ENCODE assay signal across 8 mouse cellular contexts in genomic region chr5:107687592-107688498, GRCm38 (mm10). TPM values are rescaled to one million over a fixed set of nuclear protein-coding genes. Genes with fewer than 3 reads are reported as not detected.
DNase-seq lines count a peak whose midpoint lies in the region; ATAC-seq and TF ChIP-seq lines count a peak whose summit lies in the region.

No protein-coding gene starts in this region.

- no peaks in the 10 kb centered on the region for H3K79me2 ChIP-seq in MEL (ENCODE audit: control insufficient read depth, insufficient read depth, low read length, poor library complexity)

- DNase-seq in MEL (ENCODE audit: low read depth, low spot score) = peak; percentile 84
- DNase-seq in cerebellum, adult 11-12 months = peak; percentile 28
- DNase-seq in heart, postnatal 14 days = peak; percentile 50 to 64
- peak; percentile 22 to 68 for DNase-seq in layer of hippocampus, adult 18-20 months (ENCODE audit: low spot score in 2 of 2)
- peak; percentile 68 for DNase-seq in lung, adult 2 months
- DNase-seq in testis, postnatal 14 days (ENCODE audit: low spot score) = peak; percentile 82

- H3K9ac ChIP-seq in MEL (ENCODE audit: control insufficient read depth, low read depth, low read length, poor library complexity, severe bottlenecking) = peak overlapping the region; percentile 15; the same call in 1 of the 2 replicates
- H3K9ac ChIP-seq in forebrain, embryonic 15.5 days (replicated peaks) = peak overlapping the region; percentile 48

- peaks cover 0 to 4% of the 10 kb centered on the region in 2 experiments; a peak in 3 of 4 replicates for H3K4me1 ChIP-seq in MEL (ENCODE audit: control insufficient read depth in 1 of 2, insufficient read depth in 2 of 2, low read length in 2 of 2)
- peaks cover 9% of the 10 kb centered on the region; the same call in 1 of the 2 replicates for H3K4me1 ChIP-seq in forebrain, embryonic 15.5 days
- peaks cover 6% of the 10 kb centered on the region for H3K4me1 ChIP-seq in lung, adult 2 months (ENCODE audit: control insufficient read depth, insufficient read depth, low read length)

- peak overlapping the region; percentile 55 to 64 for H3K4me3 ChIP-seq in MEL (ENCODE audit: control insufficient read depth in 1 of 2, insufficient read depth in 1 of 2, low read depth in 2 of 2, low read length in 2 of 2)
- peak overlapping the region; percentile 51 for H3K4me3 ChIP-seq in forebrain, embryonic 15.5 days
- H3K4me3 ChIP-seq in lung, adult 2 months (replicated peaks; ENCODE audit: extremely low read depth, low read depth, low read length) = peak overlapping the region; percentile 55

- TF ChIP-seq RAD21 in MEL (IDR thresholded peaks at IDR 0.05; ENCODE audit: low read depth, low read length) = no peak

- TF ChIP-seq POLR2A in MEL (IDR thresholded peaks at IDR 0.05; ENCODE audit: control insufficient read depth in 1 of 2, insufficient read depth in 1 of 2, low read depth in 1 of 2, low read length in 2 of 2, poor library complexity in 1 of 2) = no peak
- no peak for TF ChIP-seq POLR2A in lung, adult 2 months (IDR thresholded peaks at IDR 0.05; ENCODE audit: borderline replicate concordance, extremely low read depth, low read depth, low read length)

- H3K9me3 ChIP-seq in MEL (replicated peaks; ENCODE audit: insufficient read depth, low read length) = no peaks in the 10 kb centered on the region
- no peaks in the 10 kb centered on the region for H3K9me3 ChIP-seq in forebrain, embryonic 15.5 days

- intact Hi-C loops in heart, postnatal 14 days (cut with DNase I) = no loop called here

- H3K36me3 ChIP-seq in MEL (ENCODE audit: control insufficient read depth in 1 of 2, insufficient read depth in 2 of 2, low read length in 2 of 2) = peaks cover 0 to 3% of the 10 kb centered on the region in 2 experiments; a peak in 1 of 4 replicates
- H3K36me3 ChIP-seq in forebrain, embryonic 15.5 days = no peaks in the 10 kb centered on the region

- TF ChIP-seq CTCF in MEL (IDR thresholded peaks at IDR 0.05 in 2 of 3, conservative IDR thresholded peaks at IDR 0.05 in 1 of 3; ENCODE audit: control insufficient read depth in 1 of 3, insufficient read depth in 1 of 3, low read depth in 2 of 3, low read length in 3 of 3, poor library complexity in 1 of 3, severe bottlenecking in 1 of 3) = no peak
- no peak for TF ChIP-seq CTCF in lung, adult 2 months (IDR thresholded peaks at IDR 0.05; ENCODE audit: insufficient read depth, low read length)

- TF ChIP-seq EP300 in MEL (IDR thresholded peaks at IDR 0.05; ENCODE audit: low read depth in 1 of 2, low read length in 2 of 2) = no peak

- peak overlapping the region; percentile 64 for H3K4me2 ChIP-seq in forebrain, embryonic 15.5 days (replicated peaks)

- WGBS in forebrain, embryonic 15.5 days = 17% methylated on average over 44 of the region's 46 CpGs
- WGBS in lung, adult 2 months = 7% methylated on average over 46 of the region's 46 CpGs

- no peak overlapping the region for H3K27ac ChIP-seq in MEL (ENCODE audit: control insufficient read depth, low read depth, low read length)
- peak overlapping the region; percentile 36; the same call in 1 of the 2 replicates for H3K27ac ChIP-seq in forebrain, embryonic 15.5 days (replicated peaks)

- peaks cover 0 to 2% of the 10 kb centered on the region in 2 experiments; a peak in 1 of 4 replicates for H3K27me3 ChIP-seq in MEL (ENCODE audit: control insufficient read depth in 1 of 2, insufficient read depth in 2 of 2, low read length in 2 of 2)
- H3K27me3 ChIP-seq in forebrain, embryonic 15.5 days = peaks cover 7% of the 10 kb centered on the region; the same call in 1 of the 2 replicates

- ATAC-seq in forebrain, embryonic 15.5 days (replicated peaks) = peak; percentile 96
- peak; percentile 96 for ATAC-seq in neutrophil, adult 5-6 weeks (ENCODE audit: extremely low read depth, insufficient number of reproducible peaks, low FRiP score, poor library complexity, severe bottlenecking)

TF ChIP-seq in MEL, 35 proteins besides CTCF, POLR2A, EP300 and RAD21:
- peak; percentile 50; the same call in 1 of the 2 replicates for TF ChIP-seq BHLHE40 (IDR thresholded peaks at IDR 0.05; ENCODE audit: borderline replicate concordance, low read depth, low read length)
- no peak; the same call in none of the 2 replicates for TF ChIP-seq ZC3H11A (IDR thresholded peaks at IDR 0.05; ENCODE audit: low read depth, low read length)
- peak; percentile 33; the same call in 1 of the 2 replicates for TF ChIP-seq ETS1 (IDR thresholded peaks at IDR 0.05; ENCODE audit: low read depth, low read length)
- no peak for TF ChIP-seq UBTF (IDR thresholded peaks at IDR 0.05; ENCODE audit: borderline replicate concordance, insufficient read depth, low read depth, low read length)
- 0 out of 2 replicates have a peak, but pooled peaks have one; percentile 44 for TF ChIP-seq MAZ (IDR thresholded peaks at IDR 0.05; ENCODE audit: low read depth, low read length)
- TF ChIP-seq RCOR1 (IDR thresholded peaks at IDR 0.05; ENCODE audit: low read depth, low read length) = peak; percentile 88
- peak; percentile 33; the same call in 1 of the 2 replicates for TF ChIP-seq SIN3A (IDR thresholded peaks at IDR 0.05; ENCODE audit: low read length)
- TF ChIP-seq CHD1 (IDR thresholded peaks at IDR 0.05; ENCODE audit: low read depth, low read length) = no peak
- 0 out of 2 replicates have a peak, but pooled peaks have one; percentile 14 for TF ChIP-seq TCF12 (IDR thresholded peaks at IDR 0.05; ENCODE audit: low read depth, low read length)
- TF ChIP-seq GABPA (IDR thresholded peaks at IDR 0.05; ENCODE audit: low read depth, low read length) = no peak
- peak; percentile 93 for TF ChIP-seq MAX (IDR thresholded peaks at IDR 0.05; ENCODE audit: low read length)
- TF ChIP-seq MXI1 (IDR thresholded peaks at IDR 0.05; ENCODE audit: low read depth, low read length) = peak; percentile 59
- 0 out of 2 replicates have a peak, but pooled peaks have one; percentile 5 for TF ChIP-seq USF1 (IDR thresholded peaks at IDR 0.05; ENCODE audit: low read depth, low read length)

RNA-seq across cellular contexts. Expression of gene Gfi1, which starts 38.0 kb away (rescaled TPM):
- total RNA-seq in MEL (2012; rRNA removed) = not detected in 2 replicates
- polyA plus RNA-seq in MEL (2012; ENCODE audit: insufficient read depth in 1 of 2, insufficient read length in 2 of 2, low read depth in 1 of 2, low replicate concordance in 2 of 2, missing spikeins in 1 of 2) = under 1 TPM in 1 of 2 experiments, not detected in 1; 0.04 TPM
- polyA plus RNA-seq in forebrain, embryonic 15.5 days (2015; fragmentation: Nextera tagmentation; extraction: Ambion mirVana) = not detected in 2 replicates
- total RNA-seq in heart, postnatal 14 days (2021) = 1 to 10 TPM in 1 of 2 experiments, under 1 TPM in 1; 0.29 to 1.5 TPM
- not detected for total RNA-seq in layer of hippocampus, adult 18-20 months (2021)
- 0.73 and 2.0 TPM in 2 replicates for polyA plus RNA-seq in lung, adult 2 months (2012; rRNA removed)
- total RNA-seq in neutrophil, adult 5-6 weeks (2017) = 0.98 and 1.9 TPM in 2 replicates

Comparison
In these comparisons a context has a peak if more than half of its experiments do, and no peak if none do; other contexts are left out.
1. DNase-seq: peak in every context shown above with its lines; median percentile 84 in MEL; 82 in testis, postnatal 14 days; 68 in lung, adult 2 months; 57 in heart, postnatal 14 days; 45 in layer of hippocampus, adult 18-20 months; 28 in cerebellum, adult 11-12 months.